Comparison of ENCODE assay signal across 9 mouse cellular contexts in genomic region chr6:22206630-22207293, GRCm38 (mm10).
DNase-seq lines count a peak whose midpoint lies in the region; ATAC-seq lines count a peak whose summit lies in the region.
"Had no signal": no experiment of that assay in that cellular context is flagged by ENCODE, and none has a peak within 500 bp of the region (broad histone marks: within the 10 kb centered on the region; RNA-seq: fewer than 3 reads in every experiment).

No protein-coding gene starts in this region.

- H3K4me2 ChIP-seq in neural tube, embryonic 14.5 days (ENCODE audit: low read depth, low read length): no peak overlapping the region

- peak; percentile 31; the same call in 1 of the 2 replicates for ATAC-seq in neural tube, embryonic 14.5 days (ENCODE audit: low read depth)

- no peak overlapping the region for H3K9ac ChIP-seq in neural tube, embryonic 14.5 days (replicated peaks; ENCODE audit: low read depth, low read length)

- WGBS in neural tube, embryonic 14.5 days: 58% methylated on average over 6 of the region's 6 CpGs

- peaks cover 3% of the 10 kb centered on the region; the same call in 1 of the 2 replicates for H3K4me1 ChIP-seq in neural tube, embryonic 14.5 days (ENCODE audit: control insufficient read depth, insufficient read depth, low read length)

- no peaks in the 10 kb centered on the region for H3K9me3 ChIP-seq in neural tube, embryonic 14.5 days (ENCODE audit: control insufficient read depth, low read length)
- H3K9me3 ChIP-seq: megakaryocyte, embryonic 14.5 days had no signal

- intact Hi-C loops in left cerebral cortex, postnatal 14 days (cut with DNase I): no loop called here
- intact Hi-C loops in gastrocnemius, postnatal 36 days (cut with DNase I): no loop called here

- H3K27ac ChIP-seq in neural tube, embryonic 14.5 days (ENCODE audit: low read depth, low read length): no peak overlapping the region

- no peaks in the 10 kb centered on the region for H3K27me3 ChIP-seq in neural tube, embryonic 14.5 days (ENCODE audit: control insufficient read depth, insufficient read depth, low read length)
- H3K27me3 ChIP-seq: megakaryocyte, embryonic 14.5 days had no signal

- no peak overlapping the region for H3K4me3 ChIP-seq in neural tube, embryonic 14.5 days (ENCODE audit: low read depth, low read length)
- H3K4me3 ChIP-seq: megakaryocyte, embryonic 14.5 days had no signal

- H3K36me3 ChIP-seq in neural tube, embryonic 14.5 days (ENCODE audit: control insufficient read depth, insufficient read depth, low read length): no peaks in the 10 kb centered on the region

- DNase-seq in cerebellum, postnatal 10 days: peak; percentile 21 to 31
- no peak for DNase-seq in cerebellum, adult 11-12 months
- peak; percentile 8 to 18 for DNase-seq in left cerebral cortex, postnatal 14 days (ENCODE audit: low spot score in 2 of 2)
- no peak for DNase-seq in left cerebral cortex, adult 11 months (ENCODE audit: low spot score)
- peak; percentile 48 to 64 for DNase-seq in layer of hippocampus, adult 8-10 months (ENCODE audit: low spot score in 2 of 2)
- no peak for DNase-seq in kidney, adult 18-20 months
- DNase-seq in gastrocnemius, postnatal 36 days: no peak

Comparison
In these comparisons a context has a peak if more than half of its experiments do, and no peak if none do; other contexts are left out.
1. DNase-seq: peak in cerebellum, postnatal 10 days (2 of 2), left cerebral cortex, postnatal 14 days (2 of 2) and layer of hippocampus, adult 8-10 months (2 of 2); none in cerebellum, adult 11-12 months (single experiment), left cerebral cortex, adult 11 months (single experiment), kidney, adult 18-20 months (single experiment) and gastrocnemius, postnatal 36 days (0 of 2).